Mouse (Mus musculus) midbrain, embryonic 15.5 days (tissue): ENCODE data around the gene Aco1. TPM values are rescaled to one million over a fixed set of nuclear protein-coding genes. Genes with fewer than 3 reads are reported as not detected.

ENCODE experiments used
- ATAC-seq: fragments of 200-750 bp; cut with Nextera tagmentation; replicated peaks from 2 replicates; pipeline ENCODE4 v1.8.0; 2017; ENCODE audit warnings: moderate TSS enrichment
- H3K27ac ChIP-seq: fragments of 300-500 bp; sonication (generic); 2 replicates; pipeline ENCODE4 v1.5.1; 2015; ENCODE audit warnings: mild to moderate bottlenecking, inconsistent platforms
- H3K27me3 ChIP-seq: fragments of 300-500 bp; sonication (generic); replicated peaks from 2 replicates; pipeline ENCODE4 v1.6.1; 2015; ENCODE audit warnings: inconsistent platforms
- H3K36me3 ChIP-seq: fragments of 300-500 bp; sonication (generic); replicated peaks from 2 replicates; pipeline ENCODE4 v1.6.1; 2015; ENCODE audit warnings: inconsistent platforms
- H3K4me1 ChIP-seq: fragments of 300-500 bp; sonication (generic); 2 replicates; pipeline ENCODE4 v1.6.1; 2015; ENCODE audit warnings: inconsistent platforms
- H3K4me2 ChIP-seq: fragments of 300-500 bp; sonication (generic); 2 replicates; pipeline ENCODE4 v1.6.1; 2015; ENCODE audit warnings: inconsistent platforms, mild to moderate bottlenecking, moderate library complexity
- H3K4me3 ChIP-seq: fragments of 300-500 bp; sonication (generic); 2 replicates; pipeline ENCODE4 v1.5.1; 2015; ENCODE audit warnings: mild to moderate bottlenecking, inconsistent platforms
- H3K9ac ChIP-seq: fragments of 300-500 bp; sonication (generic); 2 replicates; pipeline ENCODE4 v1.6.1; 2015; ENCODE audit warnings: mild to moderate bottlenecking, inconsistent platforms
- H3K9me3 ChIP-seq: fragments of 300-500 bp; sonication (generic); 2 replicates; pipeline ENCODE4 v1.6.1; 2016; ENCODE audit warnings: inconsistent platforms
- WGBS: fragments of 180-500 bp; shearing (Covaris S2); methylation state at CpG from one replicate; pipeline ENCODE4 v1.1.7; 2015; ENCODE audit warnings: mixed read lengths; 5-methylcytosine and 5-hydroxymethylcytosine counted together
- polyA plus RNA-seq: library from polyadenylated mRNA; unstranded; fragments of >200 nt; fragmentation: Nextera tagmentation; extraction: Ambion mirVana; gene quantifications from 2 replicates; pipeline ENCODE4 v1.2.1, GENCODE M21; 2015

Gene Aco1
- polyA plus RNA-seq, 1 experiment from 2014 or later: 45.1 TPM

DNA sequence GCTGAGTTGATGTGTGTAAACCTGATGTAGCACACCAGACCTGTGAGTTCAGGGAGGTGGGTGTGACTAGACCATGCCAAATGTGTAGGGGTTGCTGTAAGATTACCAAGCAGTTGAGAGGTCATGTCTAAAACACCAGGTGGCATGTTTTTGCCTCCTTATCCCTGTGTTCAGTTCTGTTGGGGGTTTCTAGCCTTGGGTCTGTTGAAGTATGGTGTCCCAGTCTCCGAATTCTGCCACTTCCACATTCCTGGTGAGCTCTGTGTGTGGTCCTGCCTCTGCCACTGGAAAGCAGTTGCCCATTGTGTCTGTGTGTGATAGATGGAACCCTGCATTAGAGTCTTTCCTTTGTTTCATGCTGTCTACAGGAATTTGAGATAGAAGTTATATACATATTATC, 1.7 kb downstream of the Aco1 start:
- Histone ChIP-seq H3K36me3 (no peaks in the 10 kb centered on the region), H3K27me3 (no peaks in the 10 kb centered on the region), H3K9ac (no peak overlapping the region), H3K4me3 (peak overlapping the region; percentile 95), H3K4me2 (peak overlapping the region; percentile 71), H3K9me3 (no peaks in the 10 kb centered on the region), H3K4me1 (peaks cover 29% of the 10 kb centered on the region), H3K27ac (no peak overlapping the region)
- ATAC-seq: no peak
- 4% methylated on average over 1 of the region's 1 CpGs for WGBS

DNA sequence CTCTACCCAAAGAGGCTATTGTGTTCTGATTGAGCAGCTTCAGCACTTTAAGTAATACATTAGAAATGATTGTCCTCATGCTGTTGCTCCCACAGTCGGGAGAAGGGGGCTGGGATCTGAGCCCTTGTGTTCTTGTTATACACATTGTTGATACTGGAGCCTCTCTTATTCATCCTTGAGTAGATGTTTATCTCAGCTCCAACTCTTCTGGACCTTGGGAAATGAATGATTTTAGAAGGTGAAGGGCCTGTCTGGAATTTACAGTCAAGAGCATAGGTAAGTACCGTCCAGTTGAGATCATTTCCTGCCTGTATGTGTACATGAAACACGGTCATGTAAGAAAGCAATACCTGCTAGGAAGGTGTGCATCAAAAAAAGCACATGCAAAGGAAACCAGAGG, 2.1 kb downstream of the Aco1 start:
- H3K27ac ChIP-seq: no peak overlapping the region
- H3K36me3 ChIP-seq: no peaks in the 10 kb centered on the region
- H3K27me3 ChIP-seq: no peaks in the 10 kb centered on the region
- H3K4me1 ChIP-seq: peaks cover 29% of the 10 kb centered on the region
- no peak overlapping the region for H3K4me3 ChIP-seq
- no peak for ATAC-seq
- H3K4me2 ChIP-seq: peak overlapping the region; percentile 71
- no peak overlapping the region for H3K9ac ChIP-seq
- 69% methylated on average over 3 of the region's 3 CpGs for WGBS
- H3K9me3 ChIP-seq: no peaks in the 10 kb centered on the region

DNA sequence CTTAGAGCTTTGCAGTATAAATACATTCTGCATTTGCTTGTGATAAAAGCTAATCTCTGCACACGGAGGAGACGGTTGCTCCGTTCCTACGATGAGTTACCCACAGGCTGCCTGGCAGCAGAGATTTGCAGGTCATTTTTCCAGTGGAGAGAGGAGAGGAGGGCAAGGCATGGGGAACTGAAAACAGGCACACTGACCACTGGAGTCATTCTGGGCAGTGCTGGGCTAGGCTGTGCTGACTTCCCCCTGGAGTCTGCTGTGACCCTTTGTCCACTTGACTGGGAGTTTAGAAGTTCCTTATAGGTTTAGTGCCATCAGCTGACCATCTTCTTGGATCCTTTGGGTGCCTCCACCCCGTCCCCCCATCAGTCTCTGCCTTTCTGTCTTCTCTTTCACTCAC, 5.4 kb downstream of the Aco1 start:
- no peak overlapping the region for H3K27ac ChIP-seq
- no peaks in the 10 kb centered on the region for H3K27me3 ChIP-seq
- H3K4me1 ChIP-seq: peaks cover 19% of the 10 kb centered on the region
- ATAC-seq: no peak
- 91% methylated on average over 5 of the region's 5 CpGs for WGBS
- no peaks in the 10 kb centered on the region for H3K36me3 ChIP-seq
- no peaks in the 10 kb centered on the region for H3K9me3 ChIP-seq
- H3K4me2 ChIP-seq: no peak overlapping the region
- H3K9ac ChIP-seq: no peak overlapping the region
- no peak overlapping the region for H3K4me3 ChIP-seq

DNA sequence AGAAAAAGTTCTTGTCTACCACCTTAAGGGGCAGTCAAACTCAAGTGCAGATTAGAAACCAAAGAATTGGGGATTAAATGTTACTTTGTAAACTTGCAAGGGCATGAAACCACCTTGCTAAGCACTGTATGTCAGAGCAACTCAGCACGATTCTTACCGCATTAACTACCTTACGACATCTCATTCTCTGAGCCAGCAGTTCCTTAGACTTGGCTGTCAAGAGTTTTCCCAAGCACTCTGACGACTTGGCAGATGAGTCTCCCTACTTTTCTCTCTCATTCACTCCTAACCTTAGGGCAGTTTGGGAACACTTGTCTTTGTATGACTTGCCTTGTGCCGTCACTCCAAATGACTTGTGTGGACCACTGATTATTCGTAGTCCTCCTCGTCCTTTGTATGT, 7.2 kb downstream of the Aco1 start:
- Histone ChIP-seq H3K27ac (no peak overlapping the region), H3K4me2 (no peak overlapping the region), H3K9ac (no peak overlapping the region), H3K4me1 (peaks cover 6% of the 10 kb centered on the region), H3K27me3 (no peaks in the 10 kb centered on the region), H3K36me3 (no peaks in the 10 kb centered on the region), H3K9me3 (no peaks in the 10 kb centered on the region), H3K4me3 (no peak overlapping the region)
- ATAC-seq: no peak
- WGBS: 92% methylated on average over 7 of the region's 7 CpGs

DNA sequence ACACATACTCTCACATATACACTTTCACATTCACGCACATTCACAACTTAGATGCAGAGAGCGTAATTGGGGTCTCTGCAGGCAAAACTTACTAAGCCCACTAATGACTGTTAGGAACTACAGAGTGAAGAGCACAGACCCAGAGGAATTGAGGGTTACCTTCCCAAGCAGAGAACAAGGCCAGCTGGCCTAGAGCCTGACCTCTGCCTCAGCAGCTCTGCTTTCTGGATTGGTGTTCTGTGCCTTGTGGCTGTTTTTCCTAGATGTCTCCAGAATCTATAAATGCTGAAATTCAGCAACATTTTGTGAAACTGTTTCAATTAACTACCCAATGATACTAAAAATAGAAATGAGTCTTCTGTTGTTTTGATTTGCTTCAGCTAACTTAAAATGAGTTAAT, 9.9 kb downstream of the Aco1 start:
- no peaks in the 10 kb centered on the region for H3K9me3 ChIP-seq
- WGBS: 92% methylated on average over 2 of the region's 2 CpGs
- H3K4me3 ChIP-seq: no peak overlapping the region
- no peak for ATAC-seq
- no peaks in the 10 kb centered on the region; the same call in 1 of the 2 replicates for H3K4me1 ChIP-seq
- no peaks in the 10 kb centered on the region for H3K27me3 ChIP-seq
- H3K27ac ChIP-seq: no peak overlapping the region
- H3K9ac ChIP-seq: no peak overlapping the region
- H3K36me3 ChIP-seq: no peaks in the 10 kb centered on the region
- H3K4me2 ChIP-seq: no peak overlapping the region

DNA sequence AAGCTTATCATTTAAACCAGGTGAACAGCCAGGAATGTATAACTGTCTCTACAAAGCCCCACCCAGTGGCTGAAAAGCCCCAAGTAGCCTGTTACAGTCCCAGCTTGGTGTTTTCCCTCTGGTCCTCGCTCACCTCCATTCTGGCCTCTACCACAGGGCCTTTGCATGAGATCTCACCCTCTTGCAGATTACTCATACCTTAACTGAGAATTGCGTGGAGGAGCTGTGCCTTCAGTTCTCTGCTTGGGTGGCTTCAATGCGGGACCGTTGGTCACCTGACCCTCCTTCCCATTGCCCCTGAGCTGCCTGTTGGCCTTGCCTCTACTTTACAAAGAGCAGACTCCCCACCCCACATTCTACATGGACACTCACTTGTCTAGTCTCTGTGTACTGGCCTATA, 10.6 kb downstream of the Aco1 start:
- H3K27ac ChIP-seq: no peak overlapping the region
- H3K4me2 ChIP-seq: no peak overlapping the region
- no peaks in the 10 kb centered on the region for H3K9me3 ChIP-seq
- no peaks in the 10 kb centered on the region for H3K27me3 ChIP-seq
- no peak overlapping the region for H3K9ac ChIP-seq
- H3K4me3 ChIP-seq: no peak overlapping the region
- no peaks in the 10 kb centered on the region for H3K36me3 ChIP-seq
- ATAC-seq: no peak
- H3K4me1 ChIP-seq: no peaks in the 10 kb centered on the region; the same call in 1 of the 2 replicates
- 97% methylated on average over 4 of the region's 4 CpGs for WGBS

DNA sequence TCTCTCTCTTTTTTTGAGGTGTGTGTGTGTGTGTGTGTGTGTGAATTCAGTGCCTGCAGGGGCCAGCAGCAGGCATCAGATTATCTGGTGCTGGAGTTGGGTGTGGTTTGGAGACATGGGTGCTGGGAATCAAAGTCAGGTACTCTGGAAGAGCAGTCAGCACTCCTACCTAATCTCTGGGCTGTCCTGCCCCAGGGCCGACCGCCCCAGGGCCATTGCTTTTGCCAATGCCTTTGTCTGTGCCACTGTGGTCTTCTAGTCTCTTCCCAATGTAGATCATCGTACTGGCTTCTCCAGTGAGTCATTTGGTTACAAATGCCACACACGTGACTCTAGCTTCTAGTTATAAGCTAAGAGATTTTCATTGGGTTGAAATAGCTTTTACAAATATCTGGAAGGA, 11.9 kb downstream of the Aco1 start:
- Histone ChIP-seq H3K4me3 (no peak overlapping the region), H3K9ac (no peak overlapping the region), H3K4me1 (no peaks in the 10 kb centered on the region; the same call in 1 of the 2 replicates), H3K27me3 (no peaks in the 10 kb centered on the region), H3K9me3 (no peaks in the 10 kb centered on the region), H3K4me2 (no peak overlapping the region), H3K36me3 (no peaks in the 10 kb centered on the region), H3K27ac (no peak overlapping the region)
- no peak for ATAC-seq
- 97% methylated on average over 4 of the region's 4 CpGs for WGBS

DNA sequence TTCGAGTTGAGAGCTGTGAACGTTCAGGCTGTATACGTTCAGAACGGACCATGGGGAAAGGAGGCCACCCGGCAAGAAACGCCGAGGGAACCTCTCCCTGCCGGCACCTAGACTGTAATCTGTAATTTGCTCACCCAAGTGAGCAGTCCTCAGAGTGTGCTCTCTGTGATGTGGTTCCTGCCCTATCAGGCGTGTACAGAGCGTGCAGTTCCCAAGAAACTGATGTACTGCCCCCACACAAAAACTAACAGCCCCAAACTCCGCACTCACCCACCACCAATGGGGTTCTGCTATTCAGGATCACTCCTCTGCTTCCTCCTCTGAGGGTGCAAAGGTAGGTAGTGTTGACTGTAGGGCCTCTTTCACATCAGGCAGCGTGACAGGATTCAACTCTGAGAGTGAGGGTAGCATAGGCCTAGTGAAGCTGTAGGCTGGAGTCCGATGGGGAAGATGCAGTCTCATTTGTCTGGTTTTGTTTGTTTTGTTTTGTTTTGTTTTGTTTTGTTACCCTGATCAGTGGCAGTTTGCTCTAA, 12.7 kb downstream of the Aco1 start:
- no peak overlapping the region for H3K4me3 ChIP-seq
- no peaks in the 10 kb centered on the region for H3K36me3 ChIP-seq
- no peaks in the 10 kb centered on the region for H3K9me3 ChIP-seq
- H3K4me1 ChIP-seq: no peaks in the 10 kb centered on the region; the same call in 1 of the 2 replicates
- no peak overlapping the region for H3K27ac ChIP-seq
- ATAC-seq: no peak
- H3K4me2 ChIP-seq: no peak overlapping the region
- no peaks in the 10 kb centered on the region for H3K27me3 ChIP-seq
- 88% methylated on average over 13 of the region's 13 CpGs for WGBS
- H3K9ac ChIP-seq: no peak overlapping the region

DNA sequence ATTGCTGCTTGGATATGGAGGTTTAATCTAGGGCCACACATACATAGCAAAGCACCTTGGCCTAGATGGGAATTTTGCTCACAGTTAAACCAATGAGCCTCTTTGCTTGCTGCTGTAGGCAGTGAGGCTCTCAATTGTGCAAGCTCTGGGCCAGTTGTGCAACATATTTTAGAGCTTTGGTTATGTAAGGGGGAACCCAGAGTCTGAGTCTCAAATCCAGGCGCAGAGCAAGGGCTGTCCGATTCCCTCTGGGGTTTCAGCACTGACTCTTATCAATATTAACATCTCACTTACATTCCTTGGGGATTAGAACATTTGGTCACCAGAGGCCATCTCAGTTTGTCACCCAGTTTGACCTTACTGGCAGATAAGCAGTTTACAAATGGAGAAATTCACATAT, 13.3 kb downstream of the Aco1 start:
- Histone ChIP-seq H3K36me3 (no peaks in the 10 kb centered on the region), H3K27me3 (no peaks in the 10 kb centered on the region), H3K9me3 (no peaks in the 10 kb centered on the region), H3K4me1 (no peaks in the 10 kb centered on the region; the same call in 1 of the 2 replicates), H3K4me3 (no peak overlapping the region), H3K9ac (no peak overlapping the region), H3K27ac (no peak overlapping the region), H3K4me2 (no peak overlapping the region)
- no peak for ATAC-seq
- 73% methylated on average over 2 of the region's 2 CpGs for WGBS

DNA sequence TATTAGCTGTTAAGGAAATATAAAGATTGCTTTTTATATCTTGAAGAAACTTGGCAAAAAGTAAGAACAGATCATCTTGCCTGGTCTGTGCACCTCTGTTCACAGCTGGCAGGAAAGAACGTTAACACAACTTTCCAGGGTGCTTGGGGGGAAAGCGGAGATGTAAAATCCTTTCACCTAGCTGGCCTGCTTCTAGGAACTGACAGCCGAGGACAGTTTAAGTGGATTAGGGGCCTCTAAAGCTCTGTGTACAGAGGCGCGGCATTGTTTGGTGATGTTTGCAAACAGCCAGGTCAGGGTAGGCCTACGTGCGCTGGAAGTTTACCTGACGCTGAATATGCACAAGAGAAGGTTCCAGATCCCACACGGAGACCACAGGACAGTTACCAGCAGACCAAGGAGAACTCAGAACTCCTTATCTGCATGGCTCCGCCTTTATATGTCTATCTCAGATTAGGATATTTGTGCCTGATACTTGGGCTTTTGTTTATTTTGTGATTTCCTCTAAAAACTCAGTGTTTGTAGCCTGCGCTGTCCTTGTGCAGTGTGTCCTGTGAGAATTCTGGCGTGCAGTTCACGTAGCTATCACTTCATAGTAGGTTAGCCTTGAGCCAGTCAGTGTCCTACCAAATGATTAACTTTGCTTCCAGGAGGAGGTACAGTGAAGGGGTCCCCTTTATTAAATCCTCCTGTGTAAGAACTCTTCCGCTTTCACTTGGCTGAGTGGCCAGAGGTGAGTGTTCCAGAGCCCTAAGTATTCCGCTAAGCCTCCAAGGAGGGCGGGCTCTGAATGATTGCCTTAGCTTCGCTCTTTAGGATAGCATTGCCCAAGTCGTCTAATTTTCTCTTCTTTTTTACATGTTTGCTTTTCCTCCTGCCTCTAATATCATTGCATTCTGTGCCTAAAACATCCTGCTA, 14.0 kb downstream of the Aco1 start:
- no peaks in the 10 kb centered on the region; the same call in 1 of the 2 replicates for H3K4me1 ChIP-seq
- no peaks in the 10 kb centered on the region for H3K36me3 ChIP-seq

DNA sequence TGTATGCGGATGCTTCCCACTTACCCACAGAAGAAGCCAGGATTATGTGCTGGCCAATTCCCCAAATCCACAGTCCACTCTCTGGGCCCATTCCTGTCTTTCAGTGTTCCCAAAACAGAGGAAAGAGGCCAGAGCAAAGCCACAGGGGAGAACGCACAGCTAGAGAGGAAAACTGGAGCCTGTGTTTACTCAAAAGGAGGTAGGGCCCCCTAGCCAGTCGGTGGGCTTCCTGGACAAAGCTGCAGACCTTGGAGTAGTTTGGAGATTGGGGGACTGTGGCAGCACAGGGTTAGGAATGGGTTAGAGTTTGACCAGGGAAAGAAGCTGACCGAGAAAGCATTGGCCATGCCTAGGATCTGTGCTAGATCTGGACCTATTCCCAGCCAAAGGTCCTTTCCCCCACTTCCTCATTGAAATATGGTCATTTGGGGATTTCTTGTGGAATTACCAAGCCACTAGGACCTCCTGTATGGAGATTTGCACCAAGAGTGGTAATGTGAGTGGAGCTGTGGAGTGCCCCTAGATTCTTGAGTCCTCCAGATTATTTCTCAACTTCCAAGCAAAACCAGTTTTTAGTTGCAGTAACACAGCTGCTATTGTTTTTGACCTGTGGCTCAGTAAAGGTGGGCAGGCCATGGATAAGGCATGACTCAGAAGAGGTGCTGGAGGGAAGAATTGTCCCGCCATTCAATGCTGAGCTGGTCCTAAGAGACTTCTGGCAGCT, 14.8 kb downstream of the Aco1 start:
- WGBS: 89% methylated on average over 5 of the region's 5 CpGs

More for the DNA sequence above, 14.0 kb downstream of the Aco1 start:
- Histone ChIP-seq H3K27me3 (no peaks in the 10 kb centered on the region), H3K9ac (no peak overlapping the region), H3K4me2 (no peak overlapping the region), H3K9me3 (no peaks in the 10 kb centered on the region), H3K27ac (no peak overlapping the region), H3K4me3 (no peak overlapping the region)
- WGBS: 66% methylated on average over 18 of the region's 18 CpGs
- ATAC-seq: no peak

DNA sequence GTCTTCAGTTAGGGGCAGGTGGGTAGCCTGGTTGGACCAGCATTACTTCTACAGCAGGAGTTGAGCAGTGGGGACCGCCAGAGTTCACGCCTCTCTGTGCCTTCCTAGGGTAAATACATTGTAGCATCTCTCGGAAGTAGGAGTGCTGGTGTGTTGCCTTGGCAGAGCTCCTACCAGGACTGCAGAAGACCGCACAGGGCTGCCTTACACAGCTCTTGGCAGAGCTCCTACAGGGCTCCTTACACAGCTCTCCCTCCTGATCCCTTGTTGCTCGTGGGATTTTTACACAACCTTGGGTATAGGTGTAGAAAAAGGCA, 15.3 kb downstream of the Aco1 start:
- Histone ChIP-seq H3K9ac (no peak overlapping the region), H3K4me3 (no peak overlapping the region), H3K27me3 (no peaks in the 10 kb centered on the region), H3K36me3 (no peaks in the 10 kb centered on the region), H3K27ac (no peak overlapping the region), H3K9me3 (no peaks in the 10 kb centered on the region), H3K4me2 (no peak overlapping the region), H3K4me1 (no peaks in the 10 kb centered on the region; the same call in 1 of the 2 replicates)
- WGBS: 79% methylated on average over 5 of the region's 5 CpGs
- no peak for ATAC-seq

More for the DNA sequence above, 14.8 kb downstream of the Aco1 start:
- Histone ChIP-seq H3K4me1 (no peaks in the 10 kb centered on the region; the same call in 1 of the 2 replicates), H3K4me3 (no peak overlapping the region), H3K4me2 (no peak overlapping the region), H3K36me3 (no peaks in the 10 kb centered on the region), H3K9me3 (no peaks in the 10 kb centered on the region), H3K9ac (no peak overlapping the region), H3K27ac (no peak overlapping the region), H3K27me3 (no peaks in the 10 kb centered on the region)
- no peak for ATAC-seq
